Comparison of ENCODE assay signal across 21 mouse cellular contexts in genomic region chr6:55509130-55509870, GRCm38 (mm10). TPM values are rescaled to one million over a fixed set of nuclear protein-coding genes. Genes with fewer than 3 reads are reported as not detected.
"Had no signal": no experiment of that assay in that cellular context is flagged by ENCODE, and none has a peak within 500 bp of the region (broad histone marks: within the 10 kb centered on the region; RNA-seq: fewer than 3 reads in every experiment).

No protein-coding gene starts in this region.

- H3K27me3 ChIP-seq: liver, embryonic 13.5 days; midbrain, embryonic 12.5 days; midbrain, embryonic 15.5 days; neural tube, embryonic 12.5 days; neural tube, embryonic 15.5 days had no signal

- H3K36me3 ChIP-seq: limb, embryonic 10.5 days; limb, embryonic 13.5 days; liver, embryonic 13.5 days; midbrain, embryonic 12.5 days; midbrain, embryonic 15.5 days; neural tube, embryonic 12.5 days; neural tube, embryonic 15.5 days had no signal

- H3K4me2 ChIP-seq: limb, embryonic 13.5 days; liver, embryonic 13.5 days; lung, embryonic 14.5 days; midbrain, embryonic 12.5 days; midbrain, embryonic 15.5 days; neural tube, embryonic 12.5 days; neural tube, embryonic 15.5 days had no signal

- ATAC-seq: lung, postnatal 0 days; midbrain, embryonic 15.5 days had no signal

- DNase-seq: kidney, adult 2 months; kidney, postnatal 25 days; layer of hippocampus, postnatal 36 days; liver; liver, embryonic 13.5 days; lung, embryonic 14.5 days; right cerebral cortex, adult 18-20 months; right cerebral cortex, postnatal 14 days; right cerebral cortex, postnatal 4 days; spleen, adult 18-20 months; thymus, adult 18-20 months; thymus, postnatal 4 days had no signal

- H3K27ac ChIP-seq: kidney, postnatal 0 days; limb, embryonic 10.5 days; limb, embryonic 13.5 days; liver, embryonic 13.5 days; macrophage; midbrain, embryonic 12.5 days; midbrain, embryonic 15.5 days; neural tube, embryonic 12.5 days; neural tube, embryonic 15.5 days had no signal

- H3K4me3 ChIP-seq: limb, embryonic 10.5 days; limb, embryonic 13.5 days; liver, embryonic 13.5 days; midbrain, embryonic 12.5 days; midbrain, embryonic 15.5 days; neural tube, embryonic 12.5 days; neural tube, embryonic 15.5 days had no signal

- H3K9ac ChIP-seq: limb, embryonic 13.5 days; liver, embryonic 13.5 days; lung, embryonic 14.5 days; midbrain, embryonic 12.5 days; midbrain, embryonic 15.5 days; neural tube, embryonic 12.5 days; neural tube, embryonic 15.5 days had no signal

- H3K4me1 ChIP-seq: limb, embryonic 10.5 days; limb, embryonic 13.5 days; neural tube, embryonic 12.5 days had no signal

- H3K9me3 ChIP-seq: limb, embryonic 10.5 days; limb, embryonic 13.5 days; liver, embryonic 13.5 days; midbrain, embryonic 12.5 days; midbrain, embryonic 15.5 days; neural tube, embryonic 12.5 days; neural tube, embryonic 15.5 days had no signal

RNA-seq across cellular contexts. Expression of gene Adcyap1r1, which starts 57.5 kb away (rescaled TPM):
- polyA plus RNA-seq: macrophage had no signal
